Mouse (Mus musculus): ENCODE results near the gene Ceacam10. TPM values are rescaled to one million over a fixed set of nuclear protein-coding genes. Genes with fewer than 3 reads are reported as not detected.

Ceacam10 gene
- total RNA-seq, 1 experiment from 2014 or later: 0.36 TPM

Other genes with a start within 250 kb of the Ceacam10 start
- 24.5 and 29.5 TPM in 2 replicates for gene Irgq, start 246.5 kb upstream of the Ceacam10 start, total RNA-seq (2021)
- gene Pinlyp, start 231.1 kb upstream of the Ceacam10 start, total RNA-seq (2021): not detected in 2 replicates
- gene Xrcc1, start 230.9 kb upstream of the Ceacam10 start, total RNA-seq (2021): 38.0 and 51.2 TPM in 2 replicates
- 26.0 and 38.2 TPM in 2 replicates for gene Ethe1, start 189.7 kb upstream of the Ceacam10 start, total RNA-seq (2021)
- gene Zfp575, start 189.6 kb upstream of the Ceacam10 start, total RNA-seq (2021): 0.39 TPM in 1 of 2 replicates, not detected in the other
- gene Phldb3, start 166.4 kb upstream of the Ceacam10 start, total RNA-seq (2021): 7.1 and 7.4 TPM in 2 replicates
- gene Lypd3, start 140.7 kb upstream of the Ceacam10 start, total RNA-seq (2021): 1.5 and 1.7 TPM in 2 replicates
- gene Tex101, start 100.5 kb upstream of the Ceacam10 start, total RNA-seq (2021): not detected in 2 replicates
- not detected in 2 replicates for gene BC049730, start 68.0 kb upstream of the Ceacam10 start, total RNA-seq (2021)
- gene Gm4763, start 50.3 kb upstream of the Ceacam10 start, total RNA-seq (2021): not detected in 2 replicates
- not detected in 2 replicates for gene Cd177, start 16.9 kb upstream of the Ceacam10 start, total RNA-seq (2021)
- gene Gm9844, start 85.0 kb downstream of the Ceacam10 start, total RNA-seq (2021): 0.94 TPM in 1 of 2 replicates, not detected in the other
- gene Lypd4, start 92.7 kb downstream of the Ceacam10 start, total RNA-seq (2021): not detected in 2 replicates
- not detected in 2 replicates for gene Dmrtc2, start 92.9 kb downstream of the Ceacam10 start, total RNA-seq (2021)
- gene Rps19, start 107.2 kb downstream of the Ceacam10 start, total RNA-seq (2021): 564 and 876 TPM in 2 replicates
- 0.91 and 1.0 TPM in 2 replicates for gene Cd79a, start 120.2 kb downstream of the Ceacam10 start, total RNA-seq (2021)
- 126 and 138 TPM in 2 replicates for gene Arhgef1, start 125.7 kb downstream of the Ceacam10 start, total RNA-seq (2021)
- gene Gm4881, start 167.3 kb downstream of the Ceacam10 start, total RNA-seq (2021): not detected in 2 replicates
- gene Rabac1, start 195.5 kb downstream of the Ceacam10 start, total RNA-seq (2021): 244 and 300 TPM in 2 replicates
- 84.1 and 110 TPM in 2 replicates for gene Atp1a3, start 228.8 kb downstream of the Ceacam10 start, total RNA-seq (2021)

All from adrenal gland, postnatal 25 days (tissue).